Mouse (Mus musculus): ENCODE measurements around the gene Anapc11. TPM values are rescaled to one million over a fixed set of nuclear protein-coding genes. Genes with fewer than 3 reads are reported as not detected.

Gene Anapc11
- polyA plus RNA-seq, 1 experiment from 2014 or later: 208 TPM

DNA sequence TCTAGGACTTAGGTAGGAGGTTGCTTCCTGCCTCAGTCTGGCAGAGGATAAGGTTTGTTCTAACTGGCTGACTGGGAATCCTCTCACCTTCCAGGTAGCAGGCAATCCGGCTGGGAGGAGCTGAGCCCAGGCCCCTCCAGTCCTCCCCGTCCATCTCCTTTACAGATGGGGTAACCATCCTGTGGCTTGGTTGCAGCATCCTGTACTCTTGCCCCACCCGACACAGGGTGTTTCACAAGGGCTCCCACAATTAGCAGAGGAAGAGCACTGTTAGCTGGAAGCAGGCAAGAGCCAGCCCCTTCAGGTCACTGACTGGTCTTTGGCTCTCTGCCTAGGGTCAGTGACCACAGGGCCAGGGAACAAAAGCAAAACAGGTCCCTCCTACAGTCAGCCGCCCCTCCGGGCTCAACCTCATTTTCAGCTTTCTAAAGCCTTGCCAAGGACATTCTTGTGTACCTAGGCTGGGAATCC is 32.2 kb downstream of the Anapc11 start:
- Histone ChIP-seq H3K27ac (ENCODE audit: low read depth, low read length) (peak overlapping the region; percentile 94), H3K4me1 (replicated peaks; ENCODE audit: control insufficient read depth, insufficient read depth, low read length) (peaks cover 68% of the 10 kb centered on the region), H3K36me3 (ENCODE audit: control insufficient read depth, insufficient read depth, low read length) (peaks cover 11% of the 10 kb centered on the region; the same call in 1 of the 2 replicates), H3K9me3 (ENCODE audit: control insufficient read depth, low read length) (no peaks in the 10 kb centered on the region), H3K27me3 (replicated peaks; ENCODE audit: control insufficient read depth, insufficient read depth, low read length) (no peaks in the 10 kb centered on the region), H3K9ac (ENCODE audit: low read depth, low read length) (peak overlapping the region; percentile 92), H3K4me3 (ENCODE audit: low read depth, low read length) (peak overlapping the region; percentile 78), H3K4me2 (peak overlapping the region; percentile 95)
- ATAC-seq (replicated peaks; ENCODE audit: low FRiP score) (no peak), DNase-seq (ENCODE audit: low spot score) (no peak)
- 37% methylated on average over 5 of the region's 5 CpGs for WGBS

- Histone ChIP-seq H3K27me3 (replicated peaks; ENCODE audit: control insufficient read depth, insufficient read depth, low read length) (no peaks in the 10 kb centered on the region), H3K9me3 (ENCODE audit: control insufficient read depth, low read length) (no peaks in the 10 kb centered on the region), H3K9ac (ENCODE audit: low read depth, low read length) (peak overlapping the region; percentile 92), H3K4me3 (ENCODE audit: low read depth, low read length) (peak overlapping the region; percentile 78), H3K36me3 (ENCODE audit: control insufficient read depth, insufficient read depth, low read length) (peaks cover 11% of the 10 kb centered on the region; the same call in 1 of the 2 replicates), H3K4me2 (peak overlapping the region; percentile 95), H3K27ac (ENCODE audit: low read depth, low read length) (peak overlapping the region; percentile 94), H3K4me1 (replicated peaks; ENCODE audit: control insufficient read depth, insufficient read depth, low read length) (peaks cover 63% of the 10 kb centered on the region)
- 22% methylated on average over 6 of the region's 7 CpGs for WGBS
- ATAC-seq (replicated peaks; ENCODE audit: low FRiP score) (no peak), DNase-seq (ENCODE audit: low spot score) (no peak)
Observed at GRCm38 (mm10) chr11:120630881-120631725, 32.9 kb downstream of the Anapc11 start.

DNA sequence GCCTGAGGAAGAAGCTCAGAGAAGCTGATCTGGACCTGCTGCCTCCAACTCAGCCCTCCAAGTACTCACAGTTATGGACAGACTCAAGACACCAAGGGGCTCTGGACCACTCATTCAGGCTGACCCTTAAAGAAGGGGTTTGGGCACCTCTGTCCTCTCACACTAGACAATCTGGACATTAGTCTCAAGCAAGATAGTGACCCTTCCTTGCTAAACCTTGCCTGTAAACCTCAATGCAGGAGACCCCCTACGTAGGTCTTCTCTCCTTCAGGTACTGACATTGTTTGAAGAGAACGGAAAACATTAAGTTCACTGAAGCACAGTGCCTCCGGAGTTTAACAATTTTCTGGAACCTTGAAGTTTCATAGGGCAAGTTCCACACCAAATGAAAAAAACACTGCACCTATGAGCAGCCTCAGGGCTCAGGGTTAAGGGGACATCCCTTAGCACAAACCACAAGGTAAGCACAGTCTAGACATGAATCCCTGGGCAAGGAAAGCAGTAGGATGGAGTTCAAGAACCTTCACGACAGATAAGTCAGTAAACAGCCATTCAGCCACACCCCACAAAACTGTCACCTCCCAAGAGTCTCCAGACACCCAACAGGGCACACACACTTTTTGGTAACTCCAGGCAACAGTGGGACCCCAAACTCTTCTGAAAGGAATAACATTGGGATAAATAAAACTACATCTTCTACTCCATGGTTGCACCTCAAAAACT is 33.7 kb downstream of the Anapc11 start:
- no peak for DNase-seq (ENCODE audit: low spot score)
- H3K36me3 ChIP-seq (ENCODE audit: control insufficient read depth, insufficient read depth, low read length): peaks cover 13% of the 10 kb centered on the region; the same call in 1 of the 2 replicates
- H3K4me3 ChIP-seq (ENCODE audit: low read depth, low read length): peak overlapping the region; percentile 78
- peak overlapping the region; percentile 95 for H3K4me2 ChIP-seq
- 0 out of 2 replicates have a peak, but pooled peaks have one; percentile 21 for ATAC-seq (replicated peaks; ENCODE audit: low FRiP score)
- H3K27ac ChIP-seq (ENCODE audit: low read depth, low read length): peak overlapping the region; percentile 94
- H3K27me3 ChIP-seq (replicated peaks; ENCODE audit: control insufficient read depth, insufficient read depth, low read length): no peaks in the 10 kb centered on the region
- WGBS: 43% methylated on average over 4 of the region's 4 CpGs
- peak overlapping the region; percentile 92 for H3K9ac ChIP-seq (ENCODE audit: low read depth, low read length)
- H3K9me3 ChIP-seq (ENCODE audit: control insufficient read depth, low read length): no peaks in the 10 kb centered on the region
- peaks cover 56% of the 10 kb centered on the region for H3K4me1 ChIP-seq (replicated peaks; ENCODE audit: control insufficient read depth, insufficient read depth, low read length)

- Histone ChIP-seq H3K9me3 (ENCODE audit: control insufficient read depth, low read length) (no peaks in the 10 kb centered on the region), H3K36me3 (ENCODE audit: control insufficient read depth, insufficient read depth, low read length) (peaks cover 9% of the 10 kb centered on the region; the same call in 1 of the 2 replicates), H3K4me2 (peak overlapping the region; percentile 95), H3K27me3 (replicated peaks; ENCODE audit: control insufficient read depth, insufficient read depth, low read length) (no peaks in the 10 kb centered on the region), H3K4me1 (replicated peaks; ENCODE audit: control insufficient read depth, insufficient read depth, low read length) (peaks cover 50% of the 10 kb centered on the region), H3K27ac (ENCODE audit: low read depth, low read length) (peak overlapping the region; percentile 94), H3K4me3 (ENCODE audit: low read depth, low read length) (peak overlapping the region; percentile 78), H3K9ac (ENCODE audit: low read depth, low read length) (peak overlapping the region; percentile 92)
- ATAC-seq (replicated peaks; ENCODE audit: low FRiP score) (peak; percentile 79), DNase-seq (ENCODE audit: low spot score) (peak; percentile 79)
- WGBS: under 1% methylated on average over 97 of the region's 116 CpGs
Observed at GRCm38 (mm10) chr11:120632559-120633519, 34.6 kb downstream of the Anapc11 start.

DNA sequence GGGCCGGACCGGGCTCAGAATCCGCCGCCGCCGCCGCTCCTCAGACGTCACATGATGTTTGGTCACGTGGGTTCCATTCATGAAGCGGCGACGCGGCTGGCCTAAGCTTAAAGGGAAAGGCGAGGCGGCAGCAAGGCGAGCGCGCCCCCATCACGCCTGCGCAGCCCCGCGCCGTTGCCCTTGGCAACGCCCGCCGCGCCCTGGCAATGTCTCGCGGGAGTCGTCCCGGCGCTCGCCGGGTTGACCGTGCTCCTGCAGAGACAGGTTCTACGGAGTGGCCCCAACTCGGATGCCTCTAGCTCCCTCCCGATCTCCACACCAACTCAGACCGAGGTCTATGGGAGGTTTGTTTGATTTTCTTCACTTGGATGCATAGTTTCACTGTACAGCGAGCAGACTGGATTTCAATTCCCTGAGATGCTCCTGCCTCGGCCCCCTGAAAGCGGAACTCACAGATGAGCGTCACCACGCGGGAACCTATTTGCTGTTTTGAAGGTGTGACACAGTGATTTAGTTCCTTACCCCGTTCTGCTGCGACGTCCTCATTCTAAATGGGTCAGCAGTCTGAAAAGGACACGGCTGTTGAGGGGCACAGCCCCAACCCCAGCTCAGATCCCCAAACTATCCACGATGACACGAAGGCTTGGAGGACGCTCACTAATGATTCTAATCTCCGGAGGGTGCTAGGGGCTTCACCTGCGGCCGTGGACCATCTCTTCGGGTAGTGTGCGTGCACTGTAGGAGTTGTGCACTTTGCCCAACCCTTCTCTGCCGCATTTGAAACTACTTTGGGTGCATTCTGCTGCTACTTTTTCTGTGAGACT is 35.5 kb downstream of the Anapc11 start, which contains the start of gene Mafg:
Mafg (minus strand) TSS at position 81 of the 824 bp plus-strand sequence.
- DNase-seq (ENCODE audit: low spot score) (peak; percentile 93), ATAC-seq (replicated peaks; ENCODE audit: low FRiP score) (peak; percentile 86)
- Histone ChIP-seq H3K9ac (ENCODE audit: low read depth, low read length) (peak within 1 kb of the TSS; percentile 92), H3K4me3 (ENCODE audit: low read depth, low read length) (peak within 1 kb of the TSS; percentile 78), H3K27me3 (replicated peaks; ENCODE audit: control insufficient read depth, insufficient read depth, low read length) (no peaks in the 10 kb centered on the region), H3K36me3 (ENCODE audit: control insufficient read depth, insufficient read depth, low read length) (peaks cover 6% of the 10 kb centered on the region; the same call in 1 of the 2 replicates), H3K4me1 (replicated peaks; ENCODE audit: control insufficient read depth, insufficient read depth, low read length) (peaks cover 44% of the 10 kb centered on the region), H3K4me2 (peak within 1 kb of the TSS; percentile 95), H3K27ac (ENCODE audit: low read depth, low read length) (peak within 1 kb of the TSS; percentile 94), H3K9me3 (ENCODE audit: control insufficient read depth, low read length) (no peaks in the 10 kb centered on the region)
- 8% methylated on average over 58 of the region's 58 CpGs for WGBS

DNA sequence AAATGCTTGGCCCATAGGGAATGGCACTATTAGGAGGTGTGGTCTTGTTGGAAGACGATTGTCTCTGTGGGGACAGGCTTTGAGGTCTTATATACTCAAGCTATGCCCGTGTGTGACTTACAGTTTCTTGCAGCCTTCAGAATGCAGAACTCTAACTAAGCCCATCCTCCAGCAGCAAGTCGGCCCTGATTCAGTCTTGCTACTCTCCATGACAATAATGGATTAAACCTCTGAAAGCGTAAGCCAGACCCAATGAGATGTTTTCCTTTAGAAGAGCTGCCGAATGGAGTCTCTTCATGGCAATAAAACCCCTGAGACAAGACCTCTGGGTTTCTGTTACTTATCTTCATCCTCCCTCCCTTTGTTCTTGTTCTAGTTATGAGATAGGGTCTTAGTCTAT is 36.6 kb downstream of the Anapc11 start:
- no peak overlapping the region for H3K27ac ChIP-seq (ENCODE audit: low read depth, low read length)
- H3K4me1 ChIP-seq (replicated peaks; ENCODE audit: control insufficient read depth, insufficient read depth, low read length): peaks cover 33% of the 10 kb centered on the region
- 86% methylated on average over 5 of the region's 5 CpGs for WGBS
- 0 out of 2 replicates have a peak, but pooled peaks cover 2% of the 10 kb centered on the region for H3K36me3 ChIP-seq (ENCODE audit: control insufficient read depth, insufficient read depth, low read length)
- DNase-seq (ENCODE audit: low spot score): no peak
- H3K9me3 ChIP-seq (ENCODE audit: control insufficient read depth, low read length): no peaks in the 10 kb centered on the region
- H3K9ac ChIP-seq (ENCODE audit: low read depth, low read length): no peak overlapping the region
- no peaks in the 10 kb centered on the region for H3K27me3 ChIP-seq (replicated peaks; ENCODE audit: control insufficient read depth, insufficient read depth, low read length)
- peak overlapping the region; percentile 95 for H3K4me2 ChIP-seq
- H3K4me3 ChIP-seq (ENCODE audit: low read depth, low read length): no peak overlapping the region
- ATAC-seq (replicated peaks; ENCODE audit: low FRiP score): no peak

DNA sequence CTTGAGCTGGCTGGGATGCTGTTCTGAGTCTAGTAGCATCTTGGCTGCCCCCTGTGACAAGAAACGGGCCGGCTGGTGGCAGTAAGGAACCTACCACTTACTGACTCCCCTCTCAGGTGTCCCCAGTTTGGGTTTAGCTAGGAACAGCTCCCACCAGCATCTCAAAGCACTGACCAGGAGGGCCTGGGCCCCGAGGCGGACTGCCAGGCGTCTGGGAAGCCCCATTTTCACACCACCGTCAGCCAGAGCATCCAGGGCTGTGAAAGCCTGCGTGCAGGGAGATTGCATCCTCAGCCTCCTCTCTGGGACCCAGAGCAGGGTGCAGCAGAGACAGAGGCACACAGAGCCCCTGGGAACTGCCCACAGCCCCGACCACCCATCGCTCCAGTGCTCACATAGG is 43.0 kb downstream of the Anapc11 start:
- Histone ChIP-seq H3K27ac (ENCODE audit: low read depth, low read length) (no peak overlapping the region), H3K27me3 (replicated peaks; ENCODE audit: control insufficient read depth, insufficient read depth, low read length) (peaks cover 14% of the 10 kb centered on the region), H3K36me3 (ENCODE audit: control insufficient read depth, insufficient read depth, low read length) (0 out of 2 replicates have a peak, but pooled peaks cover 2% of the 10 kb centered on the region), H3K9me3 (ENCODE audit: control insufficient read depth, low read length) (no peaks in the 10 kb centered on the region), H3K9ac (ENCODE audit: low read depth, low read length) (no peak overlapping the region), H3K4me3 (ENCODE audit: low read depth, low read length) (no peak overlapping the region), H3K4me1 (replicated peaks; ENCODE audit: control insufficient read depth, insufficient read depth, low read length) (peaks cover 11% of the 10 kb centered on the region), H3K4me2 (no peak overlapping the region)
- ATAC-seq (replicated peaks; ENCODE audit: low FRiP score) (no peak), DNase-seq (ENCODE audit: low spot score) (no peak)
- 66% methylated on average over 9 of the region's 9 CpGs for WGBS

Data from liver, embryonic 11.5 days (tissue).